Mouse (Mus musculus) limb, embryonic 14.5 days (tissue): ENCODE measurements at regions not wholly inside any gene's neighbourhood (a gene's known extent, or its start where the extent isn't known, plus 50 kb on each side); places are given as distances from the start of the nearest gene placed in this dataset.

ENCODE experiments used
- ATAC-seq: fragments of 200-750 bp; cut with Nextera tagmentation; 2 replicates; pipeline ENCODE4 v1.8.0; 2017; ENCODE audit warnings: low read depth, moderate number of reproducible peaks, moderate TSS enrichment; ENCODE audit not compliant: low FRiP score
- DNase-seq: peaks from one replicate; pipeline ENCODE4 v3.0.0-alpha.2; 2015; ENCODE audit warnings: low spot score
- H3K27ac ChIP-seq: fragments of 300-500 bp; sonication (generic); replicated peaks from 2 replicates; pipeline ENCODE4 v1.5.1; 2014; ENCODE audit warnings: low read depth, mild to moderate bottlenecking, low read length, moderate library complexity, mixed read lengths
- H3K27me3 ChIP-seq: fragments of 300-500 bp; sonication (generic); 2 replicates; pipeline ENCODE4 v1.6.1; 2014; ENCODE audit warnings: low read length, mixed read lengths; ENCODE audit not compliant: control insufficient read depth, insufficient read depth
- H3K36me3 ChIP-seq: fragments of 300-500 bp; sonication (generic); 2 replicates; pipeline ENCODE4 v1.6.1; 2014; ENCODE audit warnings: mild to moderate bottlenecking, low read length, moderate library complexity, mixed read lengths; ENCODE audit not compliant: control insufficient read depth, insufficient read depth
- H3K4me1 ChIP-seq: fragments of 300-500 bp; sonication (generic); 2 replicates; pipeline ENCODE4 v1.6.1; 2014; ENCODE audit warnings: antibody characterized with exemption, low read length, mixed read lengths; ENCODE audit not compliant: control insufficient read depth, insufficient read depth
- H3K4me2 ChIP-seq: fragments of 300-500 bp; sonication (generic); replicated peaks from 2 replicates; pipeline ENCODE4 v1.6.1; 2014; ENCODE audit warnings: low read depth, mild to moderate bottlenecking, low read length, moderate library complexity; ENCODE audit not compliant: severe bottlenecking
- H3K4me3 ChIP-seq: fragments of 300-500 bp; sonication (generic); replicated peaks from 2 replicates; pipeline ENCODE4 v1.5.1; 2014; ENCODE audit warnings: low read length
- H3K9ac ChIP-seq: fragments of 300-500 bp; sonication (generic); 2 replicates; pipeline ENCODE4 v1.6.1; 2014; ENCODE audit warnings: mild to moderate bottlenecking, low read depth, low read length, moderate library complexity; ENCODE audit not compliant: severe bottlenecking
- H3K9me3 ChIP-seq: fragments of 300-500 bp; sonication (generic); 2 replicates; pipeline ENCODE4 v1.6.1; 2016; ENCODE audit warnings: low read length; ENCODE audit not compliant: control insufficient read depth
- POLR2A ChIP-seq: fragments of 200-500 bp; IDR thresholded peaks from 2 replicates; pipeline ENCODE4 v1.8.0; 2012; ENCODE audit warnings: inconsistent platforms, mild to moderate bottlenecking, moderate library complexity, borderline replicate concordance; ENCODE audit not compliant: insufficient read depth, insufficient read length; ENCODE audit errors: extremely low read depth
- WGBS: fragments of 180-500 bp; shearing (Covaris S2); extraction: QIAGEN DNeasy Blood & Tissue Kit; methylation state at CpG from one replicate; pipeline ENCODE4 v1.1.7; 2014; 5-methylcytosine and 5-hydroxymethylcytosine counted together

GRCm38 (mm10) chr3:131016104-131016503 lies 94.2 kb upstream of the Lef1 start:
- Histone ChIP-seq H3K27ac (no peak overlapping the region), H3K4me3 (no peak overlapping the region), H3K9ac (no peak overlapping the region), H3K9me3 (no peaks in the 10 kb centered on the region), H3K27me3 (no peaks in the 10 kb centered on the region), H3K4me2 (no peak overlapping the region), H3K36me3 (no peaks in the 10 kb centered on the region), H3K4me1 (peaks cover 11% of the 10 kb centered on the region)
- 51% methylated on average over 10 of the region's 10 CpGs for WGBS
- TF ChIP-seq POLR2A, result no peak
- DNase-seq (no peak), ATAC-seq (no peak)

- Histone ChIP-seq H3K36me3 (no peaks in the 10 kb centered on the region), H3K27me3 (no peaks in the 10 kb centered on the region), H3K27ac (no peak overlapping the region), H3K9ac (no peak overlapping the region), H3K4me2 (no peak overlapping the region), H3K4me3 (no peak overlapping the region), H3K4me1 (peaks cover 4% of the 10 kb centered on the region), H3K9me3 (no peaks in the 10 kb centered on the region)
- ATAC-seq (no peak), DNase-seq (no peak)
- 59% methylated on average over 12 of the region's 12 CpGs for WGBS
- TF ChIP-seq POLR2A, result no peak
Observed at GRCm38 (mm10) chr3:131014092-131014716, 96.1 kb upstream of the Lef1 start.

DNA sequence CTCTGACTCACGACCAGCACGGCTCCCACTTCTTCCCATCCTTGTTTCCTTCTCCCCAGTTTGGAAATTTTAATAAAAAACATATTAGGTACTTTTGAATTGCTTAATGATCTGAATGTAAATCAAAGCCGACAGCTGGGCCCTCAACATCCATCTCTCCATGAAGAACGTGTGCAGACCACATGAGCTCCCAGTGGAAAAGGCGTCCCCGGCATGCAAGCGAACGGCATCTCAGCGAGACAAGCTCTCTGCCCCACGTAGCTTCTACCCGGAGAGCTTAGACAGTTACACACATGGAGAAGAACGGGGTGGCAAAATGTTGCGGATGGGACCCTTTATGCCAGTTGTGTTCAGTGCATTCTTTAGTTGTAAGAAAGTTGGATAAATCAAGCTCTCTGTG lies 109.6 kb upstream of the Lef1 start:
- H3K27ac ChIP-seq, result no peak overlapping the region
- 47% methylated on average over 13 of the region's 13 CpGs for WGBS
- H3K4me1 ChIP-seq, result peaks cover 15% of the 10 kb centered on the region
- no peak overlapping the region for H3K4me3 ChIP-seq
- no peak overlapping the region for H3K9ac ChIP-seq
- H3K4me2 ChIP-seq, result 0 out of 2 replicates have a peak overlapping the region, but pooled peaks have one; percentile 9
- no peaks in the 10 kb centered on the region for H3K27me3 ChIP-seq
- no peaks in the 10 kb centered on the region for H3K9me3 ChIP-seq
- ATAC-seq (no peak), DNase-seq (no peak)
- no peak for TF ChIP-seq POLR2A
- H3K36me3 ChIP-seq, result no peaks in the 10 kb centered on the region

GRCm38 (mm10) chr3:131000252-131000651 lies 110.0 kb upstream of the Lef1 start:
- no peak overlapping the region for H3K4me2 ChIP-seq
- H3K4me3 ChIP-seq, result no peak overlapping the region
- WGBS, result 42% methylated on average over 3 of the region's 3 CpGs
- no peaks in the 10 kb centered on the region for H3K9me3 ChIP-seq
- H3K27ac ChIP-seq, result no peak overlapping the region
- no peaks in the 10 kb centered on the region for H3K36me3 ChIP-seq
- no peaks in the 10 kb centered on the region for H3K27me3 ChIP-seq
- DNase-seq, result no peak
- no peak for TF ChIP-seq POLR2A
- ATAC-seq, result no peak
- H3K4me1 ChIP-seq, result peaks cover 15% of the 10 kb centered on the region
- H3K9ac ChIP-seq, result no peak overlapping the region

DNA sequence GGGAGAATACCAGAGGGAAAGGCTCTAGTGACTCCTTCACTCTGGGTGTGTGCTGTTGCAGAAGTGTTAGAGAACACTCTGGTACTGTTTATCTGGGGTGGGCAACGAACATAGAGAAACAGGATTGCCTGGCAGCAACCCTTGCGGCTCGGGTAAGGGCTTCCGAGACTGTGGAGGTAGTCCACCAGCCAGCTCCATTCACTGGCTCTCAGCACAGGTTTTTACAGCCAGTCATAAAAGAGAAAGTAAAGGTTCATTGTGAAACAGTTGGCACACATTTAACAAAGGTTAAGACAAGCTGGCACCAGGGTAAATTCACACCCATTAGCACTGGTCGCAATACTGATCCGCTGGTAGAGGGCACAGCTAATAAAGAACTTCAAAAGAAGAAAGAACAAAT lies 110.5 kb upstream of the Lef1 start:
- WGBS, result 26% methylated on average over 6 of the region's 6 CpGs
- H3K4me2 ChIP-seq, result no peak overlapping the region

More for the DNA sequence above, 110.5 kb upstream of the Lef1 start:
- Histone ChIP-seq H3K36me3 (no peaks in the 10 kb centered on the region), H3K4me1 (peaks cover 15% of the 10 kb centered on the region), H3K9me3 (no peaks in the 10 kb centered on the region), H3K27ac (no peak overlapping the region), H3K27me3 (no peaks in the 10 kb centered on the region), H3K9ac (no peak overlapping the region), H3K4me3 (no peak overlapping the region)
- no peak for DNase-seq
- ATAC-seq, result no peak
- no peak for TF ChIP-seq POLR2A
